Mouse (Mus musculus): ENCODE measurements around the gene Phxr2.
"Not testable (repeated sequence)": the region's sequence is repeated elsewhere in the genome, so short reads cannot be mapped to it uniquely, and the experiment has no call there.

The Phxr2 gene

GRCm38 (mm10) chr10:99126225-99126624, at the start of gene Phxr2:
Phxr2 (minus strand) TSS chr10:99126325.
- DNase-seq (ENCODE audit: low read depth) = no peak

DNA sequence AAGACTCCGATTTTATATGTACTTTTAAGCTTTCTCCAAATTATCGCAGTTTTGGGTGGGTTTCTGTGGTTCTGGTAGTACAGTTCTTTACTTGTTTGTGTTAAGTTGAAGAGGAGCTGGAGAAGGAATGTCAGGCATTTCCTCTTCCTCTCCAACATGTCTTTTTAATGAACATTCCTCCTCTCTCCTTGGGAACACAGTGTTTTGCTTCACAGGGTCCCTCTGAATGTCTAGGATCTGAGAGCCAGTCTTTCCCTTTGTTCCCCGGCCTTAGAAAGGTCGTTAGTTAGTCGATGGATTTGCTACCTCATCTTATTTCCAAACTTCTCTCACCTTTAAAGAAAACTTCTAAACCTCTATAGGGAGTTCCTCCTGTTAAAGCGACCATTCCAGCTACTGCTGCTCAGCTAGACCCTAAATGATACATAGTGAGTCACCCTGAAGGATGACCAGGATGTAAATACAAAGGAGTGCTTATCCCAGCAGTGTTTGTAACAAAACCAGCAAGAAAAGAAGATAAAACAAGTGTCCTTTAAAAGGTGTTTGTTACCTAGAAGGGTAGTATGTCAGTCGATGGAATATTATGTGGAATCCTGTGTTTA, 46.9 kb upstream of the Phxr2 start:
- peak; percentile 31 for DNase-seq (ENCODE audit: low read depth)

DNA sequence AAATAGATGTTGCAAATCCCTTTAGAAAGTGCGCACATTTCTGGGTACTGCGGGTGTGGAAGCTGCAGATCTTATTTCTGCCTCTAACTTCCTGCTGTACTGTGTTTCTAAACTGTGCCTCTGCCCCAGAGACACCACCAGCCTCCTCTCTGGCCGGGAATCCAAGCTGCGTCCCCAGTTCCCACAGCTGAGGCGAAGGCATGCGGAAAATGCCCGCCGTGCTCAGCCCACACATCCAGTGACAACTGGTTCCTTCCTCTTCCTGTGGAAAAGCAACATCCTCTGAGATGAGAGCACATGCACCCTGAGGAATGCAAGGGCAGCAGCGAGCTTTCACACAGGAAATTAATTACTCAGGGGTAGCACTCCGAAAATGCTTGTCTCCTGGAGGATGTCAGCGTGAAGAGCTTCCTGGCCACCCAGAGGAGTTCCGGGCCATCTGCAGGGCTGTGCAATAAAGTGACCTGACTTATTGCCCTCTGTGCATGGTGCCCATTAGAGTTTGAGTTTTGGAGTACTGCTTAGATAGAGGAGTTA, 45.9 kb upstream of the Phxr2 start:
- peak; percentile 58 for DNase-seq (ENCODE audit: low read depth)

DNA sequence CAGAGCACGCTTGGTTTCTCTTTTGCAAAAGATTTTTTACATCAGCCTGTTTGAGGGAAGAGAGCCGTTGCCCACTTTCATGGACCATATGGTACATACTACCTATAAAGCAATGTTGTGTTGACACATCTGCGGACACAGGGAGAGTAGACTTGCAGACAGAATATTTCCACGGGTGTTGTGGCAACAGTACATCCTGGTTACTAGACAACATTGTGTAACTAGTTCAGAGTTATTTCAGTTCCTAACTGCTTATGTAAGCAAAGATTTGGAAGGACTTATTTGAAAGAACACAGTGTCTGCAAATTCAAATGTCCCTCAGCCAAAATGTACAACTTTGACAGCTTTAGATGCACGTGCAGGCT, 43.6 kb upstream of the Phxr2 start:
- peak; percentile 28 for DNase-seq (ENCODE audit: low read depth)

DNA sequence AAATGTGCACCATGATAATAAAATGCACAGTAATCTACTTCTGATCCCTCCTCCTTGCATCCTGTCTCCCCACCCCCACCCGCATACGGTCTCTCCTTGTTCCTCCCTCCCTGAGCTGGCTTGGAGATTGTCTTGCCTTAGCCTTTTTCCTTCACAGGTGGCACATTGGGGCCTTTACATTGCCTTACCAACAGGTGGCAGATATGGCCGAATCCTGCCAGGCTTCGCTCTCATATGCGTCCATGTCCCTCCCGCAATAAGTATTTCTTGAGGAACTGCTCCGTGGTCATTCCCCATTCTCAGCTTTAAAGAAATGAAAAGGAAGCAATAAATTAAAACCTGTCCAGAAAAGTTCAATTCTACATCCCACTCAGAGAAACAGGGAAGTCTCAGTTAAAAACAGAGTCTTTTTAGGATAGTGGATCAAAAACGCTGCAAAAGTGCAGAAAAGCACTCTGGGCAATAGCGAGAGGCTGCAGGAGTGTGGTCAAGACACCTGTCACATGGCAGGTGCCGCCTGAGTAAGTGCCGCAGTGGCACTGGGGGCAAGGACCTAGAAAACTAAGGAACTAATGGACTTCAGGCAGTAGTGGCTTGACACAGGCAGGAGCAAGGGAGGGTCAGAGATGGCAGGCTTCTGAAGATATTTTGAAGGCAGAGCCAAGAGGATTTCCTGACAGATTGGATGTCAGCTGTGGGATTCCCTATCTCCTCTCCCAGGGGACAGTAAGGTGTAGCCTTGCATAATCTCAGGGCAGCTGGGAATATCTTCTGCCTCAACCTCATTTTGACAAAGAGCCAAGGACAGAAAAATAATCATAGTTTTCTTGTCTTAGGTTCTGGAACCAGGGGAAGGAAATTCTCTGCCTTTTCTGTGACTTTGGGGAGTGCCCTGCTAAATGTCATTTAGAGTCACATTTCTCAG, 43.0 kb upstream of the Phxr2 start:
- DNase-seq (ENCODE audit: low read depth) = peak; percentile 50

DNA sequence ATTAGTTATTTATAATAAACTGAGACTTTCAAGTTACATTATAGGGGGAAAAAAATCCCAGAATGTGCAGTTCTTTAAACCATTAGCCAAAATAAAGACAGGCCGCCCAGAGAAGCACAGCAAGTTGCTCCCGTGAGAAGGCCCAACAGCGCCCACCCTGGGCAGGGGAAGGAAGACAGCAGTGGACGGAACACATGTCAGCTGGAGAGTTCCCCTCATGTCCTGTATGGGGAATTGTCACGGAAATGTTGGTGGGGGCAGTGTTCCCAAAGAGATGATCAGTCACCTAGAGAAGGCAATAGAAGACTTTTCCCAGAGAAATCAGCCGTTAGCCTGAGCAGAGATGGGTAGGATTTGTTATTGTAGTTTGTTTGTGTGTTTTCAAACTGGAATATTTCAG, 42.3 kb upstream of the Phxr2 start:
- no peak for DNase-seq (ENCODE audit: low read depth)

DNA sequence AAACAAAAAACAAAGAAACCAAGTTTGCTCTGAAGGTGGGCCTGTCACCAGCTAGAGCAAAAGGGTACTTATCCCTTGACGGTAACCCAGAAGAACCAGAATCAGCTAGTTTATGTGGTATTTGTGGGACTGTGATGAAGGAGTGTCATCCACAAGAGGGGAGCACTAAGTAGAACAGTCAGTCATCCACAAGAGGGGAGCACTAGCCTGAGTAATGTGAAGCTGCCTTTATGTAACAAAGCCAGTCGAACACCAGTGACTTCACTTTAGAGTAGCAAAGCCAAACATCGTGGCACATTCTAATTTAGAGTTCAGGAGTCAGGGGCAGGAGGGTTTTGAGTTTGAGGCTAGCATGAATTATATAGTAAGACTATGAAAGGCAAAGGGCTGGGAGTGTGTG, 40.3 kb upstream of the Phxr2 start:
- peak; percentile 70 for DNase-seq (ENCODE audit: low read depth)

DNA sequence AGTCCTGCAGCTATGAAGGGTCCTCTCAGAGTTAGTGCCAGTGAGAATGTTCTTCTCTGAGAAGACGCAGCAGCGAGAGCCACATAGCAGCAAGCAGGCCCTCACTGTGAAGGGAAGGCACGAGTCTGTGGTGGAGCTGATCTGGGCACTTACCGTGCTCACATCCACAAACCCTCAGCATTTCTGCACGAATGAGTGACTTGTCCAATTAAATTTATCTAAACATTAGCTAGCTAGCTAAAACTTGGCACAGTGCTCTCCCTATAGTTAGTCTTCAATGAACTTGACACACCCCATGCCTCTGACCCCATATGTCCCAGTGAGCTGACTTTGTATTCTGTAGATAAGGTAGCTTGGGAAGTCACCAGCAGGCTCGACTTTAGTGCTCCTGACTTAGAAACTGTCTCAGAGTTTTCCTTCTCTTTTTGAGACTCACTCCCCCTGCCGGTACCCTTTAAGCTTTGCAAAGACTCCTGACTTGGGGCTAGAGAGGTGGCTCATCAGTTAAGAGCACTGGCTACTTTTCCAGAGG, 39.7 kb upstream of the Phxr2 start:
- DNase-seq (ENCODE audit: low read depth) = peak; percentile 26

DNA sequence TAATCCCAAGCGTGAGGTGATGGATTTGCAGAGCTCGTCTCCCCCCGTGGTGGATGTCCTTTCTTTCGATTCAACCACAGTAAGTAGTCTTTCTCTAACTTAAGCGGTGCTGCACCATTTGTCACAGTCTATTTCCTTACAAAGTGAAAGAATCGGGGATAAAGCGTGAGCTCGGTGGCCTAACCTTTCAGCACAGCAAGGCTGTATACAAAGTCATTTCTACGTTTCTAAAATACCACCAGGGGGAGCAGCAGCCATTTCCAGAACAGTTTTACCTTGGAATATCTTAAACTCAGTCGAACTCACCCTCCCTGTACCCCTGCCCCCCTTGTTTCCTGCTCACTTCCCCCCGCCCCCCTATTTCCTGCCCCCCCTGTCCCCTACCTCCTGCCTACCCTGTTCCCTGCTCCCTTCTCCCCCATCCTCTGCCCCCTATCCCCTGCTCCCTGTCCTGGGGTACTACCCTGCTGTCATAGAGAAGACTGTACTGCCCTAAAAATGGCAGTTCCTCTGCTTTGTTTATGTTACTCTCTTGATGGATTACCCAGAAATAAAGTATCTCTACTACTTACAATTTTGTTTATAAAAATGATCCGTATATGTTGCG, 38.8 kb upstream of the Phxr2 start:
- peak; percentile 84 for DNase-seq (ENCODE audit: low read depth)

DNA sequence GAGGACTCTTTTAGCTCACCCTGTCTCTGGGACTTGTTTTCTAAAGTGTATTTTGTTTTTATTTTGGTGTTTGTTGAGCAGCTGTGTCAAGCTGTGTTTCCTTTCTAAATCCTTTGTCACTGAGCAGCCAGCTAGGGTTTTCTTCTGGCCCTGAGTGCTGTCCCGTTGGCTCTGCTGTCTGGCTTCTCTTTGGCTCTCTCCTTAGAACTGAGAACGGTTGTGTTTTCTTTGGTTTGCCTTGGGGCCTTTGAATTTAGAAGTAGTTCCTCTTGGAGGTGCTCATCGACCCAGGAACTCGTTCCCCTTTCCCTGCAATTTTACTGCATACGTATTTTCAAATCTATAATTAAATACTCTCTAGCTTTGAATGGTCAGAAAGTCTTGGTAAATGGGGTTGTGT, 36.9 kb upstream of the Phxr2 start:
- DNase-seq (ENCODE audit: low read depth) = no peak

- DNase-seq (ENCODE audit: low read depth) = peak; percentile 50
Measured at GRCm38 (mm10) chr10:99161987-99162582, 36.0 kb upstream of the Phxr2 start.

- not testable (repeated sequence) for DNase-seq (ENCODE audit: low read depth)
Measured at GRCm38 (mm10) chr10:99157697-99158096, 31.6 kb upstream of the Phxr2 start.

GRCm38 (mm10) chr10:99156808-99157207, 30.7 kb upstream of the Phxr2 start:
- peak; percentile 35 for DNase-seq (ENCODE audit: low read depth)

GRCm38 (mm10) chr10:99154635-99155034, 28.5 kb upstream of the Phxr2 start:
- no peak for DNase-seq (ENCODE audit: low read depth)

- DNase-seq (ENCODE audit: low read depth) = peak; percentile 56
Measured at GRCm38 (mm10) chr10:99152063-99152462, 25.9 kb upstream of the Phxr2 start.

DNA sequence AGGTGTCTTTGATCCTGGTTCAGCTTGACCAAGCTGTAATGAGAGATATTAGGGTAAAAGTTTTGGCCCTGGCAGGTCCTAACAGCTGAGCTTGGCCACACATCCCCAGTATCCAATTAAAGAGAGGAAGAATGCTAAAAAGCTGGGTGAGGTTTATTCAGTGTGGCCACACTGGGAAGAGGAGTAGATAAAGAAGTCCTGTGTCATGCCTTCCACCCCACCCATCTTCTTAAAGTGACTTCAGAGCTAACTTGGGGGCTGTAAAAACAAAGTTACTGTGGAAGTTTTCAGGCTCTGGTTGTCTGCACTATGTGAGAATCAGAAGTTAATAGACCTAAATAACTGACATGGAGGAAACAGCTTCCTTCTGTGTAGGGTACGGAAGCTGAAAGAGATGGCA, 25.5 kb upstream of the Phxr2 start:
- DNase-seq (ENCODE audit: low read depth) = no peak

DNA sequence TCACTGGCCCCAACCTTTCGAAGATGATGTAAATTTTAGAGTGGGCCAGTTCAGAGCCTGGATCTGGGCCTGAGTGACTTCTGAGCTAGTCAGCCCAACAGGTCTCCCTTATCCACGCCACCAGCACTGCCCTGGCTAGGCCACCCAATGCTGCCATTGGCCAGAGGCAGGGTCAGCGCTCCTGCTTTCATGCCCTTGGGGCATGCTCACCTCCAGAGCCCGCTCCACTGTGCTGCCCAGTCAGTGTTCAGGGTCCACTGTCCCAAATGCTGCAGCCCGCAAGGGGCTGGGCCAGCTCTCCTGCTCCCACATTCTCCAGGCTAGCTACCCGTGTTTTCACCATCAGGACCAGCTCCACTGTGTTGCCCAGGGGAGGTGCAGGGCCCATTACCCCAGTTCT, 23.9 kb upstream of the Phxr2 start:
- no peak for DNase-seq (ENCODE audit: low read depth)

- DNase-seq (ENCODE audit: low read depth) = no peak
Measured at GRCm38 (mm10) chr10:99146596-99146995, 20.5 kb upstream of the Phxr2 start.

- DNase-seq (ENCODE audit: low read depth) = no peak
Measured at GRCm38 (mm10) chr10:99145611-99146010, 19.5 kb upstream of the Phxr2 start.

GRCm38 (mm10) chr10:99136337-99136736, 10.2 kb upstream of the Phxr2 start:
- no peak for DNase-seq (ENCODE audit: low read depth)

DNA sequence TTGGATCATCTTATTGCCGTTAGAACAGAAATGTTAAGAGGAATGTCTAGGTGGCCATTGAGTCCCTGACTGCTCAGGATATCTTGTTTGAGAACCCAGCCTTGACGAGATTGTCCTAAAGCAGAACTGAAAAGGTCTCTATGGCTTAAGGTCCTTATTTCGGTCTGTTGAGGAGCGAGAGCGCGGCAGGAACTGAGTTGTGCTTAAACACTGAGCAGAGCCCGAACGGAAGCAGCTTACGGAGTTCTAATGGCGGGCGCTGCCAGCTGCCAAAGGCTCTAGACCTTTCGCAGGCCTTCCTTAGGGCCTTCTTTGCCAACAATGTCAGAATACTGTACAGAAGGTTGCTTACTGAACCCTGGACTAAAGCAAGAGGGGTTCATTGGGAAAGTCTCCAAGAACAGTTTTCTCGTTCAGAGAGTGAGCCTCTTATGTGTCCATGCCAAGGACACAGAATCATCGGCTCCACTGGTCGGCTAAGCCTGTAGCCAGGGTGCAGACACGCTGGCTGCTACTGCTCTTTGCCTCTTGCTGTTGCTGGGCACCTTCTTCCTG, 7.3 kb upstream of the Phxr2 start:
- DNase-seq (ENCODE audit: low read depth) = no peak
